Mouse (Mus musculus) frontal cortex, postnatal 36 days (tissue): ENCODE data around the gene Ankrd44.

ENCODE experiments used
- DNase-seq, 2 experiments: peaks; one replicate each; pipeline ENCODE4 v3.0.0; 2022; ENCODE audit warnings: low spot score in 2 of 2

The Ankrd44 gene

GRCm38 (mm10) chr1:54707036-54707887, 218.9 kb downstream of the Ankrd44 start:
- no peak for DNase-seq

- DNase-seq = no peak
Measured at GRCm38 (mm10) chr1:54706621-54707020, 219.6 kb downstream of the Ankrd44 start.

DNA sequence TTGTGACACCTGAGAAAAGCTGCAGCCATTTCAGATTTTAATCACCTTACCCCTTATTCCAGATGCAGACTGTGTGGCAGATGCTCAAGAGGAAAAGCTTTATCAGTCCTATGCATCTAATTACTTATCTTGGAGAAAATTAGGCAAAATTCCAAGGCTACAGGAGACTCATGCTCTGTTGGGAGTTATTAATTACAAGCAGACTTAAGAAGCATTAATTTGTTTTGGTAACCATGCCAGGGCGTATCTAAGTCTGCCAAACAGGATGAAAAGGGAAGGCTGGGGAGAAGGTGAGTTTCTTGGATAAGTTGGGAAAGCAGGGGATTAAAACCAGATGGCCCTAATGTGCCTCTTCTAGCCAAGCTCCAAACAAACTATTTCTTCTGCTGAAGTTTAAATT, 222.7 kb downstream of the Ankrd44 start:
- DNase-seq = no peak

GRCm38 (mm10) chr1:54702918-54703317, 223.3 kb downstream of the Ankrd44 start:
- DNase-seq = no peak

DNA sequence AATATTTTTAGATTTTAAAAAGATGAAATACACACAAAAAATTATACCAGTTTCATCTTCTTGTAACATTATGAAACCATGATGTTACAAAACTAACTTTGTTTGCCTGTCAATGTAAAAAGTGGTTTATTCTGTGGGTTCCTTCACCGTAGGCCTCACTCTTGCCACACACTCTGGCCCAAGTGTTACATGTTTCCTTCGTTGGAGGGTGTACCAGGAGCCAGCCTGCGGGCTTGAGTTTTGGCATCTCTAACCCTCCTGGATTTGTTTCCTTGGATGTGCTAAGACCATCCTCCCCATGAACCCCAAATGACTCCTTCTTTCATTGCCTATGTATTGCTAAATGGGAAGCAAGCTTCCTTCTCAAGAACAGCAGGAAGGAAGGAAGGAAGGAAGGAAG, 230.8 kb downstream of the Ankrd44 start:
- no peak for DNase-seq

DNA sequence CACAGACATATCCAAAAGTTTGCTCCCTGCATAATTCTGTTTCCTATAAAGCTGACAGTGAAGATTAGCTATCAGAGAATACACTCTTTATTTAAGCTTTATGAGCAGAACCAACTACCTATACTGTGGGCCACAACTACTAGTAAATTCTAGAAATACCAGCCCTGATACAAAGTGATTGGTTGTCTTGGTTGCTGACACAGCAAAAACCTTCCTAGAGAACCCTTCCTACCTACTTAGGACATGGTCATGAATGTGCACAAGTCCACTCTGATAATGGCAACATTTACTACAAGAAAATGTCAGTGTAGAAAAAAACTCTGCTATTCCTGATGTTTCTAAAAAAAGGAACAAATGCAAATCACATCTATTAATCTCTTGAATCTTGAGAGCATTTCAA, 234.4 kb downstream of the Ankrd44 start:
- DNase-seq = no peak

DNA sequence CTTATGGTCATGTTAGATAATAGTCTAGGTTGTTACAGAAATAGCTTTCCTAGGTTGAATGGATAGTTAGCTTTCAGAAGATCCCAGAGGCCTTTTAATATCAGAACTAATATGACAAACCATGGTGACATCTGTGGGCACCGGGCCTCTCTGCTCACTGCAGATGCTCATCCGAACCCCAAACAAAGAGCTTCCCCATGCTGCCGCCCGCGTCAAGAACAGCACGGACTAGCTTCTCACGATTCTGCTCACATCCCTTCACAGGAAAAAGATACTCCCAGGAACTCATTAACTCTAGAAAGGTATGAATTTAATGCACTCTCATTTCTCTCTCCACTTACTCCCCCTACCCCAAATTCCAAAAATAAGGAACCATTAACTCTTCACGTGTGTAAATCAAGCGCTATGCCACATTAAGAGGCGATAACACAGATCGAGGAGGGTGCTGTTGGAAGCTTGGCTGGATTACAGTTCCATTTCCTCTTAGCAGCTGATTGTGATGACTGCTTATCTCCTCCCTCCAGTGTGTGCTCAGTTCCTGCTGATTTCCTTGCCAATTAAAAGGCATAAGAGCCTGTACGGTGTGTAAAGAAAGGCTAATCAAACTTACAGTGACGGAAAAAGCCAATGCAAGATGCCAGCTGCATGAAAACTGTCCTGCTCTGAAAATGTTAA, 235.8 kb downstream of the Ankrd44 start:
- no peak for DNase-seq

DNA sequence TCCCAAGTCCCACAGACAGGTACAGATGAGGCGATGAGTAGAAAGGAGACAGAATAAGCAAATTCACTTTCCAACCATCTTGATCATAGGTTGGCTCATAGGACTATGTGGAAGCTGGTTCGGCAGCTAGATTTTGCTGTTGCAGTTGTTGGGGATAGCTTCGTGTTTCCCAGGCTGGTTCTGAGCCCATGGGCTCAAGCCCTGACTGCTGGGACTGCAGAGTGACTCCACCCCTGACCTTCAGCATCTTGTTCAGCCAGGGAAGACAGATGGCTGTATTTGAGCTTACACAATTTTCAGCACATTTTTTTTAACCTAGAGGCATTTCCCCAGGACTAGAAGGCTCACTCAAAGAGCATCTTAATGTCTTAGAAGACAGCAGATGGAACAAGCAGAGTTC, 237.7 kb downstream of the Ankrd44 start:
- no peak for DNase-seq

DNA sequence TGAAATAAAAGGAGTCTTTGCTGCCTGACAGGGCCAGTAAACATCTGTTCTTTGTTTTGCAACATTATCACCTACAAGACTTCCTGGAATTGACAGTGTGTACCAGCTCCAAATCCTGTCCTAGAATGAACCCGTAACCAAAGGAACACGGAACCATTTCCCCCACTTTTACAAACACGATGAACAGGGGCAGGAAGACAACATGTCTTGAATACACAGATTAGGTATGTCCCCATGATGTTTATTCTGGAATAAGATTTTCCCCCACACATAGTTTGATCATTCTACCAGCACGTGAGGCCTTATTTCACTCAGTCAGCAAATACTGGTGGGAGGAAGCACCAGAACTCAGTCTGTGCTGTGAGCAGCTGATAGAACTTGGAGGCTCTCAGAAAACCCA, 241.9 kb downstream of the Ankrd44 start:
- DNase-seq = no peak

GRCm38 (mm10) chr1:54679556-54679955, 246.6 kb downstream of the Ankrd44 start:
- no peak for DNase-seq

GRCm38 (mm10) chr1:54678037-54678436, 248.2 kb downstream of the Ankrd44 start:
- DNase-seq = no peak

- DNase-seq = no peak
Measured at GRCm38 (mm10) chr1:54675478-54675877, 250.7 kb downstream of the Ankrd44 start.

DNA sequence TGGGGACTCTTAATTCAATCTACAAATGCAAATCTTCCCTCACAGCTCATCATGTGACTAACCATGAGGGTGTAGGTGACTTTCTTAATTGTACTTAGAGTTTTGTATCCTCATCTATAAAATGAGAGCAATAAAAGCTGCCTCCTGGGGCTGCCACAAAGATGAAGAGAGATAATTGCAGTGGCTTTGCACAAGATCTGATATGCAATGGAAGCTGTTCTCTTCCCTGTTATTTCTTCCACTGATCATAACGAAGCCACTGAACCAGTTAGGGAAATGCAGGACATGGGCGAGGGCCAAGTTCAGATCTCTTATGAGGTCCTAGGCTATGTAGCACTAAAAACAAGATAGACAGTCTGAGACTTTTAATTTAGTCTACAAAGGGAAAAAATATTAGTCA, 258.2 kb downstream of the Ankrd44 start:
- DNase-seq = no peak

- DNase-seq = peak; percentile 25 to 52
Measured at GRCm38 (mm10) chr1:54665582-54666405, 260.4 kb downstream of the Ankrd44 start.

DNA sequence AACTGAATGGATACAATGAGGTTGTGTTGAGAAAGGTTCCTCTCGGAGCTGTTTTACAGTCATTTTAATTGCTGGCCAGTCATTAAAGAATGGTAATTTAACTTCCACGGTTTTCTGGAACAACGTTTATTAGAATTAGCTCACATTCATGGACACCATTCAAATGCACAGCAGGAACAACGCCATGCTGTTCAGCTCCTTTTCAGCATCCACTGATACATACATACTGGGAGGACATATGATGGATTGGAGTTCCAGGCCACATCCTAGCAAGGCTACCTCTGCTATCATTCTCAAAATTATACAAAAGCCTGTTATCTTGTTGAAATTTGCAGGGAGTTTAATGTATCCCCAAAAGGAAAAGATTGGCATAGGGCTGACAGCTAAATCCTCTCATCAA, 261.1 kb downstream of the Ankrd44 start:
- no peak for DNase-seq

- DNase-seq = no peak
Measured at GRCm38 (mm10) chr1:54660674-54661073, 265.5 kb downstream of the Ankrd44 start.

- no peak for DNase-seq
Measured at GRCm38 (mm10) chr1:54658558-54658957, 267.6 kb downstream of the Ankrd44 start.

DNA sequence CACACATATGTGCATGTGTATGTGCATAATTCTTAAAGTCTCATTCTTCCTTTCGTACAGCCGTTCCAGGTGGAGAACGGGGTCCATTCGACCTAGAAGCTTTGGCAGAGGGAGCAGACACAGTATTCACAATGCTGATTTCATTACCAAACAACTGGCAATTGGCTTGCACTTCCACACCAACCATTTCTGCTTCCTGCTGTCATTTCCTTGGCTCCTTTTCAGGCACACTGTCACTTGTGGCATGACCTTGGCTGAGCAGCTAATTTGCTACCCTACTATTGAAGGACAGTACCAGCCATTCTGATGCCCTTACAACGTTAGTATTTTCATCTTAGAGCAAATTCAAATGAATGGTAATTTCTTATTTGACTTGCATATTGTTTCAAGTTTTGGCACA, 277.9 kb downstream of the Ankrd44 start:
- no peak for DNase-seq

GRCm38 (mm10) chr1:54647335-54647745, 278.8 kb downstream of the Ankrd44 start:
- no peak for DNase-seq

GRCm38 (mm10) chr1:54640184-54640795, 285.9 kb downstream of the Ankrd44 start:
- DNase-seq = no peak

GRCm38 (mm10) chr1:54639506-54640078, 286.6 kb downstream of the Ankrd44 start:
- DNase-seq = no peak

GRCm38 (mm10) chr1:54639076-54639475, 287.1 kb downstream of the Ankrd44 start:
- no peak for DNase-seq
